In genomic region chr4:132939421-132940127, GRCm38 (mm10) we compare ENCODE assay signal across 8 mouse cellular contexts. TPM values are rescaled to one million over a fixed set of nuclear protein-coding genes. Genes with fewer than 3 reads are reported as not detected.
DNase-seq lines count a peak whose midpoint lies in the region; ATAC-seq and TF ChIP-seq lines count a peak whose summit lies in the region.

No protein-coding gene starts in this region.

- no peak overlapping the region for H3K27ac ChIP-seq in bone marrow macrophage, adult 2 months (ENCODE audit: insufficient read depth, low read depth, low read length)
- H3K27ac ChIP-seq in intestine, embryonic 16.5 days (ENCODE audit: low read length) = no peak overlapping the region
- no peak overlapping the region for H3K27ac ChIP-seq in liver, embryonic 13.5 days
- no peak overlapping the region for H3K27ac ChIP-seq in neural tube, embryonic 15.5 days (replicated peaks)

- no peak for TF ChIP-seq POLR2A in bone marrow macrophage, adult 2 months (IDR thresholded peaks at IDR 0.05; ENCODE audit: borderline replicate concordance, low read depth, low read length)

- peak overlapping the region; percentile 24; the same call in 1 of the 2 replicates for H3K4me2 ChIP-seq in intestine, embryonic 16.5 days (ENCODE audit: low read depth, low read length)
- H3K4me2 ChIP-seq in liver, embryonic 13.5 days = peak overlapping the region; percentile 32; the same call in 1 of the 2 replicates
- peak overlapping the region; percentile 15; the same call in 1 of the 2 replicates for H3K4me2 ChIP-seq in neural tube, embryonic 15.5 days

- no peak overlapping the region for H3K9ac ChIP-seq in intestine, embryonic 16.5 days (ENCODE audit: low read depth, low read length)
- no peak overlapping the region for H3K9ac ChIP-seq in liver, embryonic 13.5 days
- H3K9ac ChIP-seq in neural tube, embryonic 15.5 days (replicated peaks) = no peak overlapping the region

- no peak overlapping the region for H3K4me3 ChIP-seq in bone marrow macrophage, adult 2 months (ENCODE audit: insufficient read depth, low read length)
- H3K4me3 ChIP-seq in intestine, embryonic 16.5 days (ENCODE audit: low read length) = no peak overlapping the region
- no peak overlapping the region for H3K4me3 ChIP-seq in liver, embryonic 13.5 days (replicated peaks)
- no peak overlapping the region for H3K4me3 ChIP-seq in neural tube, embryonic 15.5 days (replicated peaks)

- H3K4me1 ChIP-seq in bone marrow macrophage, adult 2 months (ENCODE audit: control insufficient read depth, insufficient read depth, low read length) = peaks cover 17% of the 10 kb centered on the region
- peaks cover 4% of the 10 kb centered on the region for H3K4me1 ChIP-seq in intestine, embryonic 16.5 days (ENCODE audit: control insufficient read depth, insufficient read depth, low read length)
- peaks cover 20% of the 10 kb centered on the region for H3K4me1 ChIP-seq in liver, embryonic 13.5 days (replicated peaks)
- peaks cover 21% of the 10 kb centered on the region; the same call in 1 of the 2 replicates for H3K4me1 ChIP-seq in neural tube, embryonic 15.5 days

- H3K27me3 ChIP-seq in intestine, embryonic 16.5 days (replicated peaks; ENCODE audit: control insufficient read depth, insufficient read depth, low read length) = no peaks in the 10 kb centered on the region
- H3K27me3 ChIP-seq in liver, embryonic 13.5 days = peaks cover 20% of the 10 kb centered on the region
- H3K27me3 ChIP-seq in neural tube, embryonic 15.5 days (replicated peaks) = no peaks in the 10 kb centered on the region; the same call in 1 of the 2 replicates

- no peaks in the 10 kb centered on the region for H3K9me3 ChIP-seq in intestine, embryonic 16.5 days (ENCODE audit: control insufficient read depth, low read length)
- H3K9me3 ChIP-seq in liver, embryonic 13.5 days (replicated peaks) = no peaks in the 10 kb centered on the region
- no peaks in the 10 kb centered on the region for H3K9me3 ChIP-seq in neural tube, embryonic 15.5 days (replicated peaks)

- H3K36me3 ChIP-seq in intestine, embryonic 16.5 days (ENCODE audit: control insufficient read depth, insufficient read depth, low read length) = no peaks in the 10 kb centered on the region
- H3K36me3 ChIP-seq in liver, embryonic 13.5 days = no peaks in the 10 kb centered on the region
- no peaks in the 10 kb centered on the region for H3K36me3 ChIP-seq in neural tube, embryonic 15.5 days

- DNase-seq in right cerebral cortex, postnatal 4 days = peak; percentile 82
- DNase-seq in right cerebral cortex, postnatal 25 days = no peak
- peak; percentile 27 for DNase-seq in liver, embryonic 13.5 days
- peak; percentile 49 to 59 for DNase-seq in urinary bladder, postnatal 36 days (ENCODE audit: low spot score in 2 of 2)

- WGBS in intestine, embryonic 16.5 days = 24% methylated on average over 22 of the region's 22 CpGs
- 19% methylated on average over 22 of the region's 22 CpGs for WGBS in liver, embryonic 13.5 days (ENCODE audit: insufficient replicate concordance)
- 25% methylated on average over 22 of the region's 22 CpGs for WGBS in neural tube, embryonic 15.5 days

- TF ChIP-seq CTCF in bone marrow macrophage, adult 2 months (IDR thresholded peaks at IDR 0.05; ENCODE audit: low read depth, low read length) = peak; percentile 84

- ATAC-seq in erythroblast, adult 5-6 weeks (replicated peaks; ENCODE audit: low FRiP score, poor library complexity, severe bottlenecking) = peak; percentile 60; the same call in 1 of the 2 replicates
- ATAC-seq in intestine, embryonic 16.5 days = no peak
- no peak for ATAC-seq in liver, embryonic 13.5 days (ENCODE audit: low read depth)
- no peak for ATAC-seq in neural tube, embryonic 15.5 days (ENCODE audit: low FRiP score)

RNA-seq across cellular contexts. Expression of gene Fam76a, which starts 17.2 kb away (rescaled TPM):
- 36.3 and 37.6 TPM in 2 replicates for polyA plus RNA-seq in bone marrow macrophage, adult 2 months (2012; ENCODE audit: insufficient read depth, insufficient read length, missing spikeins)
- total RNA-seq in erythroblast, adult 5-6 weeks (2015; ENCODE audit: low replicate concordance) = 26.5 and 39.9 TPM in 2 replicates
- total RNA-seq in erythroblast, adult 5-6 weeks (2017; ENCODE audit: low replicate concordance) = 47.6 and 53.9 TPM in 2 replicates
- 40.5 and 45.6 TPM in 2 replicates for polyA plus RNA-seq in intestine, embryonic 16.5 days (2015; fragmentation: Nextera tagmentation; extraction: Ambion mirVana)
- 25.1 and 25.9 TPM in 2 replicates for polyA plus RNA-seq in liver, embryonic 13.5 days (2015; fragmentation: Nextera tagmentation; extraction: Ambion mirVana)
- polyA plus RNA-seq in neural tube, embryonic 15.5 days (2015; fragmentation: Nextera tagmentation; extraction: Ambion mirVana) = 37.3 and 37.5 TPM in 2 replicates

RNA-seq across cellular contexts. Expression of gene Fgr, which starts 34.3 kb away (rescaled TPM):
- polyA plus RNA-seq in bone marrow macrophage, adult 2 months (2012; ENCODE audit: insufficient read depth, insufficient read length, missing spikeins) = 24.3 and 26.0 TPM in 2 replicates
- 12.1 and 21.5 TPM in 2 replicates for total RNA-seq in erythroblast, adult 5-6 weeks (2015; ENCODE audit: low replicate concordance)
- total RNA-seq in erythroblast, adult 5-6 weeks (2017; ENCODE audit: low replicate concordance) = 13.4 and 18.7 TPM in 2 replicates
- polyA plus RNA-seq in intestine, embryonic 16.5 days (2015; fragmentation: Nextera tagmentation; extraction: Ambion mirVana) = 3.1 and 3.5 TPM in 2 replicates
- polyA plus RNA-seq in liver, embryonic 13.5 days (2015; fragmentation: Nextera tagmentation; extraction: Ambion mirVana) = 0.47 and 0.65 TPM in 2 replicates
- polyA plus RNA-seq in neural tube, embryonic 15.5 days (2015; fragmentation: Nextera tagmentation; extraction: Ambion mirVana) = 0.23 and 0.91 TPM in 2 replicates

RNA-seq across cellular contexts. Expression of gene Stx12, which starts 55.3 kb away (rescaled TPM):
- polyA plus RNA-seq in bone marrow macrophage, adult 2 months (2012; ENCODE audit: insufficient read depth, insufficient read length, missing spikeins) = 78.3 and 87.6 TPM in 2 replicates
- total RNA-seq in erythroblast, adult 5-6 weeks (2015; ENCODE audit: low replicate concordance) = 18.0 and 23.1 TPM in 2 replicates
- total RNA-seq in erythroblast, adult 5-6 weeks (2017; ENCODE audit: low replicate concordance) = 20.8 and 28.8 TPM in 2 replicates
- polyA plus RNA-seq in intestine, embryonic 16.5 days (2015; fragmentation: Nextera tagmentation; extraction: Ambion mirVana) = 54.3 and 55.0 TPM in 2 replicates
- polyA plus RNA-seq in liver, embryonic 13.5 days (2015; fragmentation: Nextera tagmentation; extraction: Ambion mirVana) = 17.6 and 20.5 TPM in 2 replicates
- 124 and 134 TPM in 2 replicates for polyA plus RNA-seq in neural tube, embryonic 15.5 days (2015; fragmentation: Nextera tagmentation; extraction: Ambion mirVana)
